Mouse (Mus musculus) lung, embryonic 16.5 days (tissue): ENCODE data around the gene Gsg1l. TPM values are rescaled to one million over a fixed set of nuclear protein-coding genes. Genes with fewer than 3 reads are reported as not detected.

Experiments
- ATAC-seq: fragments of 200-750 bp; cut with Nextera tagmentation; 2 replicates; pipeline ENCODE4 v1.8.0; 2017; ENCODE audit warnings: low read depth, mild to moderate bottlenecking, moderate library complexity
- H3K27ac ChIP-seq: fragments of 300-500 bp; sonication (generic); 2 replicates; pipeline ENCODE4 v1.5.1; 2014; ENCODE audit warnings: mild to moderate bottlenecking, control low read depth, low read length
- H3K27me3 ChIP-seq: fragments of 300-500 bp; sonication (generic); 2 replicates; pipeline ENCODE4 v1.6.1; 2014; ENCODE audit warnings: low read depth, low read length, mixed read lengths; ENCODE audit not compliant: control insufficient read depth, insufficient read depth
- H3K36me3 ChIP-seq: fragments of 300-500 bp; sonication (generic); 2 replicates; pipeline ENCODE4 v1.6.1; 2014; ENCODE audit warnings: low read length; ENCODE audit not compliant: control insufficient read depth, insufficient read depth
- H3K4me1 ChIP-seq: fragments of 300-500 bp; sonication (generic); replicated peaks from 2 replicates; pipeline ENCODE4 v1.6.1; 2014; ENCODE audit warnings: low read length, mixed read lengths; ENCODE audit not compliant: control insufficient read depth, insufficient read depth
- H3K4me2 ChIP-seq: fragments of 300-500 bp; sonication (generic); 2 replicates; pipeline ENCODE4 v1.6.1; 2014; ENCODE audit warnings: low read depth, low read length, control low read depth
- H3K4me3 ChIP-seq: fragments of 300-500 bp; sonication (generic); 2 replicates; pipeline ENCODE4 v1.5.1; 2014; ENCODE audit warnings: mild to moderate bottlenecking, low read length, control low read depth
- H3K9ac ChIP-seq: fragments of 300-500 bp; sonication (generic); 2 replicates; pipeline ENCODE4 v1.6.1; 2014; ENCODE audit warnings: low read length, control low read depth
- H3K9me3 ChIP-seq: fragments of 300-500 bp; sonication (generic); 2 replicates; pipeline ENCODE4 v1.6.1; 2016; ENCODE audit warnings: low read length; ENCODE audit not compliant: control insufficient read depth
- WGBS: fragments of 180-500 bp; shearing (Covaris S2); extraction: QIAGEN DNeasy Blood & Tissue Kit; methylation state at CpG from one replicate; pipeline ENCODE4 v1.1.7; 2014; 5-methylcytosine and 5-hydroxymethylcytosine counted together
- polyA plus RNA-seq: library from polyadenylated mRNA; unstranded; fragments of >200 nt; fragmentation: Nextera tagmentation; extraction: Ambion mirVana; gene quantifications from 2 replicates; pipeline ENCODE4 v1.2.1, GENCODE M21; 2015

The Gsg1l gene
- polyA plus RNA-seq, 1 experiment from 2014 or later = 2.6 TPM

DNA sequence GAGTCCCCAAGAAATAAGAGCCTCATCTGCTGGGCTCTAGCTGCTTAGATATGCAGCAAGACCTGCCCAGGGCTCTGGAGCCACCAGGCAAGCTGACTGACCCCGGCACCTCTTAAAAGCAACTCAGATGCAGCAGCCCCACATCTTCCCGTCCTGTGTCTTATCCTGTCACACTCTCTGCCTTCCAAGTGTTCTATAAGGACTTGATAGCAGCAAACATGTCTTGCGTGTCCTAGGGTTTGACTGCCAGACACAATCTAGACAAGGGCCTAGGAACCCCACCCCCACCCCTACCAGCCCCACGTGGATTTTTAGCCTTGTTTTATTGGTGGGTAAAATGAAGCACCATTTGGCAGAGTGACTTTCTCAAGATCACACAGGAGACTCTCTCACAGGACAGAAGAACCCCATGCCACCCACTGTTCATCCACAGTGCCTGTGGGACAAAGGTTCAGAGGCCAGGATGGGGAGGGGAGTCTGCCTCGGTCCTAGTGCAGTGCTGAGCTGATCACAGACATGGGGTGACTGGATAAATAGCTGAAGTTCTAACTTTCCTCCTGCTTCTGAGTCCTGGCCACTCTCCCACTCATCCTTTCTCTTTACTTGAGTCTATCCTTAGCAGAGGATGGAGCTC lies 16.9 kb downstream of the Gsg1l start:
- Histone ChIP-seq H3K4me2 (no peak overlapping the region), H3K9ac (no peak overlapping the region), H3K36me3 (no peaks in the 10 kb centered on the region), H3K27me3 (no peaks in the 10 kb centered on the region), H3K9me3 (no peaks in the 10 kb centered on the region), H3K4me3 (no peak overlapping the region), H3K4me1 (peaks cover 6% of the 10 kb centered on the region; the same call in 1 of the 2 replicates), H3K27ac (peak overlapping the region; percentile 51)
- ATAC-seq = peak; percentile 86
- 42% methylated on average over 5 of the region's 5 CpGs for WGBS

DNA sequence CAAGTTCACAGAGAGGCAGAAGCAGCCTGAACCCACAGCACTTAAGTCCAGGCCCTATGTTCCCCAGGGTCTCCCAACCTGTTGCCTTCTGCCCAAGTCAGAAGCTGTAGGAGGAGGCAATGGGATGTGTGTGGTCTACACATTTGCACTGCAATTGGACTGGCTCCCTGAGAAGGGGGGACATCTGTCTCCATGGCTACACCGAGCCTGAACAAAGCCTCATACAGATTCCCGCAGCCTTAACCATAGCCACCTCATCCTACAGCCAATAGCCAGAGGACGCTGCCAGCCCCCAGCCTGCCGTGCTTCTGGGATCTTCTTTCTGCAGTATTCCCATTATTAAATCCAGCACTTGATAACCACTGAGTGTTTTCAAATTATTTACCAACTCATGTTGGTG lies 20.0 kb downstream of the Gsg1l start:
- no peak overlapping the region for H3K27ac ChIP-seq
- ATAC-seq = no peak
- H3K27me3 ChIP-seq = no peaks in the 10 kb centered on the region
- no peaks in the 10 kb centered on the region for H3K9me3 ChIP-seq
- H3K36me3 ChIP-seq = no peaks in the 10 kb centered on the region
- 66% methylated on average over 4 of the region's 4 CpGs for WGBS
- H3K9ac ChIP-seq = no peak overlapping the region
- no peak overlapping the region for H3K4me3 ChIP-seq
- peaks cover 14% of the 10 kb centered on the region for H3K4me1 ChIP-seq
- no peak overlapping the region for H3K4me2 ChIP-seq

DNA sequence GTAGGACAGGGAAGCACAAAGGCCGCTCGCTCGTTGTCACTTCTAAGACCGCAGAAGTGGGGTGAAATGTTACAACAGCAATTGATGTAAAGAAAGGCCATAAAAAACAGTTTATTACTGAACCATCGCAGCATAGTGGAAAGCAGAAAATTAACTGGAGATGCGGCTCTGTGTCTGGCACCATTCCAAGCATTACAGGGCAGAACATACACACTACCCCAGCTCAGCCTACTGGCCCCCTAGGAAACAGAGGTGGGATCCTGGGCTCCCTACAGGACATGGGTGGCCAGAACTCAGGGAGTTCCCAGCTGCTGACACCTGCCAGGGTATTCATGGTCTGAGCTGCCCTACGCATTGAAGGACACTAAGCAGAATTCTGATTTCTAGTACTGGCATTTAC lies 23.3 kb downstream of the Gsg1l start:
- H3K9me3 ChIP-seq = no peaks in the 10 kb centered on the region
- H3K9ac ChIP-seq = no peak overlapping the region
- 48% methylated on average over 7 of the region's 7 CpGs for WGBS
- ATAC-seq = peak; percentile 35; the same call in 1 of the 2 replicates
- H3K36me3 ChIP-seq = no peaks in the 10 kb centered on the region
- H3K4me2 ChIP-seq = no peak overlapping the region
- no peak overlapping the region for H3K4me3 ChIP-seq
- no peak overlapping the region for H3K27ac ChIP-seq
- no peaks in the 10 kb centered on the region for H3K27me3 ChIP-seq
- peaks cover 8% of the 10 kb centered on the region for H3K4me1 ChIP-seq

DNA sequence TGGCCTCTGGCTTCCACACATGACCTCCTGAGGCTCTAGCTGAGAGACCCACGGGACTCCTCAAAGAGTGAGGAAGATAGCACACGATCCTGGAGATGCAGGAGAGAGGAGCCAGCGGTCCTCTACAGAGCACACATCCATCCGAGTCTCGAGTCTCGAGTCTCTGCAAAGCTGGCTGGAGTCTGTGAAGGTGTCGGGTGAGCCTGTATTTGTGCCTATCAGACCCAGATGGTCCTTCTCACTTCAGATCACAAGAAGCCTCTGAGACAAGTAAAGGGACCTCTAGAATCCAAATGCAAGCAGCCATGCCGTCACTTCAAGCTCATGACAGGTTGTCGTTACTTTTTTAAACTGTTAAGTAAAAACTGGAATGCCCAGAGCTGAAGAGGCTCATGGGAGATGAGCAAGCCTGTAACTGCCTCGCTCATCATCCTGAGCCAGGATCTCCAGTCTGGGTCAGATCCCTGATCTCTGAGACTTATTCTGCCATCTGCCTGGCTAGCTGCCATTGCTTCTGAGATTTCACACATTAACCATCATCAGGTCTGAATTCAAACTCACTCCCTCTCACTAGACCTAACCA lies 24.8 kb downstream of the Gsg1l start:
- Histone ChIP-seq H3K27ac (no peak overlapping the region), H3K9ac (no peak overlapping the region), H3K4me1 (peaks cover 8% of the 10 kb centered on the region), H3K9me3 (no peaks in the 10 kb centered on the region), H3K4me3 (no peak overlapping the region), H3K27me3 (no peaks in the 10 kb centered on the region), H3K36me3 (no peaks in the 10 kb centered on the region), H3K4me2 (no peak overlapping the region)
- WGBS = 29% methylated on average over 10 of the region's 10 CpGs
- ATAC-seq = peak; percentile 75

DNA sequence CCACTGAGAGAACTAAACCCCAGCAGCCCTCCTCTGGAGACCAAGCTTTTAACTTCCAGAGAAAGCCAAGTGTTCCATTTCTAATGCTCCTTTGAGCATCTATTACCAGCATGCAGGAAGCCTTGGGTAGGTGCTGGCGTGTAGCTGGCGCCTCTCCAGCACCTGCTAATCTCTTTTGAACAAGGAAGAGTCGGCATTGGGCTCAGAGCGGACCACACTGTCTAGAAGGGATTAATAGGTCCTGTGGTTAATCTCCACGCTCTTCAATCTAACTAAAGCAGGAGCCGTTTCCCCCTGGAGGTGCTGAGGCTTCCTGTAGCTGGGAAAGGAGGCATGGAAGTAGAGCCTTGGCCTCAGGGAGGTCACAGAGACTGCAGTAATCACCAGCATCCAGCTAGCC lies 27.6 kb downstream of the Gsg1l start:
- Histone ChIP-seq H3K4me3 (no peak overlapping the region), H3K27me3 (no peaks in the 10 kb centered on the region), H3K9ac (no peak overlapping the region), H3K27ac (no peak overlapping the region), H3K4me1 (peaks cover 7% of the 10 kb centered on the region), H3K36me3 (no peaks in the 10 kb centered on the region), H3K4me2 (no peak overlapping the region), H3K9me3 (no peaks in the 10 kb centered on the region)
- WGBS = 47% methylated on average over 6 of the region's 6 CpGs
- ATAC-seq = no peak

DNA sequence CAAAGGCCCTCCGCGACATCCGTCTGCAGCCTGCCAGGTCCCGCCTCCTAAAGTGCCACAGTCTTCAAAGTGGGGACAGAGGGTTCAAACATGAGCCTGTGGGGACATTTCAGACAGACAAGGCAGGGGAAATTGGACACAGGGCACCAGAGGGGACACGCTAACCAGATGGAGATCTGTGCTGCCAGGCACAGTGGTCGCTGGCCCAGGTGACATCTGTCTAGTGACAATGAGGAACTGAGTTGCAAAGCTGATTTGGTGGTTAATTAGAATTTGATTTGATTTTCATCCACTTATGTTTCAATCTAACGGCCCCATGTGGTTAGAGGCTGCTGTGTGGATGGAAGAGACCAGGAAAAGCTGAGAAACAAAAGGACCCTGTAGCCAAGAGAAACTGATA lies 28.6 kb downstream of the Gsg1l start:
- Histone ChIP-seq H3K27ac (no peak overlapping the region), H3K9me3 (no peaks in the 10 kb centered on the region), H3K4me2 (no peak overlapping the region), H3K27me3 (no peaks in the 10 kb centered on the region), H3K36me3 (no peaks in the 10 kb centered on the region), H3K4me1 (no peaks in the 10 kb centered on the region; the same call in none of the 2 replicates), H3K9ac (no peak overlapping the region), H3K4me3 (no peak overlapping the region)
- WGBS = 78% methylated on average over 7 of the region's 7 CpGs
- ATAC-seq = no peak

DNA sequence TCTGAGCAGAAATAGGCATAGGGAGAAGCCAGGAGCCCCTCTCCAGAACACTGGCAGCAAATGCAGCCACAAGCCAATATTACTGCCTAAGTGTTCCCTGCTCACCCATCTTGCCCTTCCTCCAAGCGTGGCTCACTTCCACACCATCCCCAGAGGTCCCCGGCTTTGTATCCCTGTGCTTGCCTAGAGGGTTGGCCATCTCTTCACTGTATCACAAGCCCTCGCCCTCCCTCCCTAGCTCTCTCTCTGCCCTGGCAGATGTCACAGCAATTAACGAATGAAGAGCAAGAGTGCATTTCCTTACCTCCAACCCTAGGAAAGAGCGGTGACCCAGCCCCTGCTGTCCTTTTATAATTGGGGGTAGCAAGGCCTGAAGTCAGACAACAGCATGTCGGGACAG lies 30.3 kb downstream of the Gsg1l start:
- H3K4me2 ChIP-seq = no peak overlapping the region
- no peak overlapping the region for H3K4me3 ChIP-seq
- no peaks in the 10 kb centered on the region for H3K9me3 ChIP-seq
- H3K27ac ChIP-seq = no peak overlapping the region
- 54% methylated on average over 6 of the region's 6 CpGs for WGBS
- no peaks in the 10 kb centered on the region for H3K36me3 ChIP-seq
- ATAC-seq = no peak
- H3K9ac ChIP-seq = no peak overlapping the region
- H3K4me1 ChIP-seq = no peaks in the 10 kb centered on the region; the same call in 1 of the 2 replicates
- no peaks in the 10 kb centered on the region for H3K27me3 ChIP-seq

DNA sequence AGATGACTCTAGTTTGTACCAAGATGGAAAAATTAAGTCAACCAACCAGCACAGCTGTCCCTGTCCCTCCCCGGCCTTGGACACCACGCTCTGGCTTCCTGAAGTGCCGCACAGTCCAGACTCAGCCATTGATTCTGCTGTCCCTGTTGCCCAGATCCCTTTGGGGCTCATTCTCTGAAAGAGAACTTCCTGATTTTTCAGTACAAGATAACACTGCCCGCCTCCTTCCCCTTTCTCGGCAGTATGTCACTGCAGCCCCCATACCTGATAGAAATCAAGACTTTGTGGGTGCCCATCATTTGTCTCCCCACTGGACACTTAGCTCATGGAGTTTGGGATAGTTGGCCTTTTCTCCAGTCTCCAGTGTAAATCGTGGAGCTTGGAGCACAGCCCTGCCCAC lies 37.1 kb downstream of the Gsg1l start:
- Histone ChIP-seq H3K9me3 (0 out of 2 replicates have a peak, but pooled peaks cover 2% of the 10 kb centered on the region), H3K27me3 (no peaks in the 10 kb centered on the region), H3K9ac (no peak overlapping the region), H3K36me3 (no peaks in the 10 kb centered on the region), H3K4me1 (peaks cover 8% of the 10 kb centered on the region; the same call in 1 of the 2 replicates), H3K27ac (no peak overlapping the region), H3K4me3 (no peak overlapping the region), H3K4me2 (no peak overlapping the region)
- no peak for ATAC-seq
- WGBS = 84% methylated on average over 6 of the region's 6 CpGs

DNA sequence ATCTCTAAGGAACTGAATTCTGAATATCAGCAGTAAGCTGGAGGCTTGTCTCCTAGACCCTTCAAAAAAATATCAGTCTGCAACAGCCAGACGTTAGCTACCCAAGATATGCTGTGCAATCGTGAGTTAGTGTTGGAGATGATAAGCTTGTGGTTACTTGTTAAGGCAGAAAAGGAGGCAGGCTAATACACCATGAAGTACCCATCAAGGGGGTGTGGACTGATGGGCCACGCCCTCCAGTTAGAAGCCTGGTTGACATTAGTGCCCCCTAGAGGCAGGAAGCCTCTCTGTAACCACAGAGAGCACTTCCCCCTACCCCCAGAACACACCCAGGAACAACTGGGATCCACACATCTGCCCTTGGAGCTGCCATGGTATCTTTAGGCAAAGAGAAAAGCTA lies 39.9 kb downstream of the Gsg1l start:
- Histone ChIP-seq H3K4me1 (peaks cover 19% of the 10 kb centered on the region), H3K9ac (no peak overlapping the region), H3K27ac (no peak overlapping the region), H3K9me3 (0 out of 2 replicates have a peak, but pooled peaks cover 2% of the 10 kb centered on the region), H3K4me2 (no peak overlapping the region), H3K36me3 (no peaks in the 10 kb centered on the region), H3K4me3 (no peak overlapping the region), H3K27me3 (no peaks in the 10 kb centered on the region)
- ATAC-seq = no peak
- 31% methylated on average over 3 of the region's 3 CpGs for WGBS
